ENCODE assay signal across 1 mouse cellular context in genomic region chr13:21722993-21723836, GRCm38 (mm10).
TF ChIP-seq lines count a peak whose summit lies in the region.

No protein-coding gene starts in this region.

TF ChIP-seq in CH12.LX, 34 proteins besides CTCF, POLR2A, EP300 and RAD21:
- no peak for TF ChIP-seq CHD2 (IDR thresholded peaks at IDR 0.05; ENCODE audit: low read length)
- peak; percentile 93 for TF ChIP-seq ZNF384 (IDR thresholded peaks at IDR 0.05; ENCODE audit: low read depth, low read length)
- 0 out of 2 replicates have a peak, but pooled peaks have one; percentile 5 for TF ChIP-seq TBP (conservative IDR thresholded peaks at IDR 0.05; ENCODE audit: low read depth, low read length)
- peak; percentile 55; the same call in 1 of the 2 replicates for TF ChIP-seq CHD1 (IDR thresholded peaks at IDR 0.05; ENCODE audit: low read depth, low read length)
